Mouse (Mus musculus) gastrocnemius, adult 2 months (tissue): ENCODE data around the gene Hspb7. TPM values are rescaled to one million over a fixed set of nuclear protein-coding genes. Genes with fewer than 3 reads are reported as not detected.

Experiments
- DNase-seq: peaks from one replicate; pipeline ENCODE4 v3.0.0; 2022
- H3K27ac ChIP-seq: fragments of 200-600 bp; 2 replicates; pipeline ENCODE4 v1.8.1; 2022; ENCODE audit warnings: mild to moderate bottlenecking
- H3K4me3 ChIP-seq: fragments of 200-600 bp; 2 replicates; pipeline ENCODE4 v1.8.1; 2022; ENCODE audit warnings: mild to moderate bottlenecking, moderate library complexity
- CTCF ChIP-seq: fragments of 200-600 bp; IDR thresholded peaks from 2 replicates; pipeline ENCODE4 v1.8.1; 2022; ENCODE audit warnings: antibody characterized with exemption, mild to moderate bottlenecking, moderate library complexity
- intact Hi-C: fragments of 180-260 bp; cut with DNase I; formaldehyde crosslinking; loops from one replicate; pipeline ENCODE4 v1.15.1; 2025
- long read RNA-seq, 2 experiments: library from polyadenylated mRNA; stranded (forward); transcript quantifications; one replicate each; pipeline ENCODE4 v2.0.0; 2021
- total RNA-seq, 2 experiments: library from RNA; stranded (reverse); gene quantifications; 2 replicates each; pipeline ENCODE4 v1.2.3; 2021

Gene Hspb7
- total RNA-seq, result 100 to 1,000 TPM; 223 to 468 TPM
- long read RNA-seq, experiment 1, transcript Hspb7-201 (3 exons, 2,769 nt), result major isoform, 122 of 167 reads
- long read RNA-seq, experiment 1, partial matches to known transcripts, result 42 of 167 reads
- long read RNA-seq, experiment 1, other reads (novel, unspliced or antisense), result 3 of 167 reads
- long read RNA-seq, experiment 2, transcript Hspb7-201 (3 exons, 2,769 nt), result major isoform, 124 of 165 reads
- long read RNA-seq, experiment 2, partial matches to known transcripts, result 41 of 165 reads
- long read RNA-seq, experiment 2, other reads (novel, unspliced or antisense), result 0 of 165 reads

GRCm38 (mm10) chr4:141420192-141420829 is at the start of gene Hspb7:
Gene Hspb7 (plus strand): TSS chr4:141420779.
- peak within 1 kb of the TSS; percentile 92 for H3K27ac ChIP-seq
- TF ChIP-seq CTCF, result no peak
- peak within 1 kb of the TSS; percentile 75 for H3K4me3 ChIP-seq
- no peak for DNase-seq
- intact Hi-C loops, result no loop called here

DNA sequence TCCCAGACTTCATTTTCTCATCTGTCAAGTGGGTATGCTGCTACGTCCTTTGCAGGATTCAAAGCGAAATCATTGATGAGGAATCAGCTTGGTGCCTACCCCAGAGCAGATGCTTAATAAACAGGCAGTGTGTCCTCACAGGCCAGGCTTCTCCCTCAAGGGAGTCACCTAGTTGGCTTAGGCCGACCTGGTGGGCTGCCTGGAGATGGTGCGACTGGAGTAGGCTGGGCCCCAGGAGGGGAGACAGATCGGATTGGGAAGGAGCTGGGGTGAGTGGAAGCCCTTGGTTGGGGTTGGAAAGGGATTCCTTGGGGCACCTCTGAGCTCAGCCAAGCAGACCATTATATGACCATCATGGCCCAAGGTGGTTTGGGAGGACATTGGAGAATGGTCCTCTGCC is 48.2 kb upstream of the Hspb7 start:
- intact Hi-C loops, result no loop called here
- TF ChIP-seq CTCF, result no peak
- DNase-seq, result no peak

DNA sequence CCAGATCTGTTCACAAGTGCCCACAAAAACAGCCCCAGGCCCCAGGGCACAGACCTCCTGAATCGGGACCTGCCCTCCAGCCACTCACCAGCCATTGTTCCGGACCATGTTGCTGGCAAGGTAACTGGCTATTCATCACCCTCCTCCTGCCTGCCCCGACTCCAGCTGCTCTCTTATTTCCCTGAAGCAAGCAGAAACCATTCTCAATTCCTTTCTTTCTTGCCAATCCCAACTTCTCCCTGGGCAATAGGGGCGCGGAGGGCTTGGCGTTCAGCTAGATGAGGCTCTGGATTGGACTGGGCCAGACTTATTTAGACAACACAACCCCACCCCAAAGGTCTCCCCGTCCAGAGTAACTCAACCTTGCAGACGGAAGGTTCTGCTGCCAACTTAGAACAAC is 40.9 kb upstream of the Hspb7 start:
- H3K4me3 ChIP-seq, result no peak overlapping the region
- intact Hi-C loops, result loop anchor here (10.0 kb wide), 1 partner anchor 465 kb away; the partner anchor contains the start of gene Ctrc
- no peak overlapping the region for H3K27ac ChIP-seq
- no peak for TF ChIP-seq CTCF
- no peak for DNase-seq

More for the DNA sequence above, 48.2 kb upstream of the Hspb7 start:
- no peak overlapping the region for H3K27ac ChIP-seq
- no peak overlapping the region for H3K4me3 ChIP-seq

DNA sequence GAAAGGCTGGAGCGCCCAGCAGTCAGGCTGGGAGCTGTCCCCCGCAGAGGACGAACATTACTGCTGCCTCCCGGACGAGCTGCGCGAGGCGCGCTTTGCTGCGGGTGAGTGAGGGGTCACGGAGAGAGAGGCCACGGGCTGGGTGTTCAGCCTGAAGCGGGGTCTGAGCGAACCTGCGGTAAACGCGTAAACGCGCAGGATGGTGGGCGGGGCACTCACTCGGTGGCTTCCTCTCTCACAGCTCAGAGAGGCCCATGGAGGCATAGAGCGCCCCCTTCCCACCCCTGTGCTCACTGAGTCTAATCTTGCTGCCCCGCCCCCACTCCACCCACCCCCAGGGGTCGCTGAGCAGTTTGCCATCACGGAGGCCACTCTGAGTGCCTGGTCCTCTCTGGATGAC is 38.2 kb upstream of the Hspb7 start:
- no peak overlapping the region for H3K27ac ChIP-seq
- no peak for DNase-seq
- intact Hi-C loops, result loop anchor here (10.0 kb wide), 1 partner anchor 462 kb away; the partner anchor contains the start of gene Ctrc
- TF ChIP-seq CTCF, result no peak
- peak overlapping the region; percentile 35 for H3K4me3 ChIP-seq

- DNase-seq, result peak; percentile 60
- H3K27ac ChIP-seq, result no peak overlapping the region
- intact Hi-C loops, result loop anchor here (10.0 kb wide), 1 partner anchor 460 kb away; the partner anchor contains the start of gene Ctrc
- peak; percentile 86 for TF ChIP-seq CTCF
- H3K4me3 ChIP-seq, result no peak overlapping the region
Measured at GRCm38 (mm10) chr4:141385275-141385674, 35.3 kb upstream of the Hspb7 start.

GRCm38 (mm10) chr4:141386150-141386549 is 34.4 kb upstream of the Hspb7 start:
- Histone ChIP-seq H3K27ac (no peak overlapping the region), H3K4me3 (no peak overlapping the region)
- no peak for DNase-seq
- intact Hi-C loops, result loop anchor here (10.0 kb wide), 1 partner anchor 459 kb away; the partner anchor contains the start of gene Ctrc
- no peak for TF ChIP-seq CTCF

DNA sequence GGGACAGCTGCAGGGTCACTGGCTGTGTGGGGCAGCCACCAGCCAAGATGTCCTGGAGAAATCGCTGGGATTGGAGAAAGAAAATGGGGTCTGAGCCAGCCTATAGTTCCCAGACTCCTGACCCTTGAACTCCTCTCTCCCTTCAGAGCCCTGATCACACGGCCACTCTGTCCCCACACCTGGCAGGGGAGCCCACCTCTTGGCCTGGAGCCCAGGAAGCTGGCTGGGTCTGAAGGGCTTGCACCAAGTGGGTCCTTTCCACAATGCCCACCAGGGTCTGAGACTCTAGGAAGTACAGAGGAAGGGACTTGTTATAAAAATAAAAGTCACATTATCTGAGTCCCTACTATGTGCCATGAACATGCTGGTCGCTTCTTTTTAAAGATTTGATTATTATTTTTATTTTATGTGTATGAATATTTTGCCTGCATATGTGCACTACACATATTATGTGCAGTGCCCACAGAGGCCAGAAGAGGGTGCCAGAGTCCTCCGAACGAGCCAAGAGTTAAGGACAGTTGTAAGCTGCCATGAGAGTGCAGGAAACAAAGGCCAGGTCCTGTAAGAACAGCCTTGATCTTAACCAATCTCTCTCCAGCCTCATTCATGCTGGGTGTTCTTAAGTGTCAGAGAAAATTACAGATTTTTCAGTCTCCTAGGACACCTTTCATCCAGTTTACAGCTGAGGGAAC is 33.3 kb upstream of the Hspb7 start:
- intact Hi-C loops, result loop anchor here (1.0 to 10.0 kb wide), 2 partner anchors 188 to 458 kb away; partner anchors contain the start of gene Ctrc
- H3K4me3 ChIP-seq, result no peak overlapping the region
- peak; percentile 85 for TF ChIP-seq CTCF
- H3K27ac ChIP-seq, result no peak overlapping the region
- DNase-seq, result peak; percentile 76

- no peak for TF ChIP-seq CTCF
- intact Hi-C loops, result loop anchor here (1.0 to 10.0 kb wide), 2 partner anchors 187 to 457 kb away; partner anchors contain the start of gene Ctrc
- H3K4me3 ChIP-seq, result no peak overlapping the region
- H3K27ac ChIP-seq, result no peak overlapping the region
- no peak for DNase-seq
Measured at GRCm38 (mm10) chr4:141387933-141388332, 32.6 kb upstream of the Hspb7 start.

GRCm38 (mm10) chr4:141389366-141390150 is 31.0 kb upstream of the Hspb7 start:
- no peak overlapping the region for H3K27ac ChIP-seq
- no peak for DNase-seq
- no peak for TF ChIP-seq CTCF
- H3K4me3 ChIP-seq, result no peak overlapping the region
- intact Hi-C loops, result loop anchor here (10.0 kb wide), 1 partner anchor 455 kb away; the partner anchor contains the start of gene Ctrc

- Histone ChIP-seq H3K27ac (no peak overlapping the region), H3K4me3 (no peak overlapping the region)
- TF ChIP-seq CTCF, result no peak
- no peak for DNase-seq
- intact Hi-C loops, result no loop called here
Measured at GRCm38 (mm10) chr4:141391293-141391692, 29.3 kb upstream of the Hspb7 start.

GRCm38 (mm10) chr4:141394751-141395150 is 25.8 kb upstream of the Hspb7 start:
- no peak overlapping the region for H3K27ac ChIP-seq
- no peak for TF ChIP-seq CTCF
- intact Hi-C loops, result no loop called here
- no peak for DNase-seq
- no peak overlapping the region for H3K4me3 ChIP-seq

DNA sequence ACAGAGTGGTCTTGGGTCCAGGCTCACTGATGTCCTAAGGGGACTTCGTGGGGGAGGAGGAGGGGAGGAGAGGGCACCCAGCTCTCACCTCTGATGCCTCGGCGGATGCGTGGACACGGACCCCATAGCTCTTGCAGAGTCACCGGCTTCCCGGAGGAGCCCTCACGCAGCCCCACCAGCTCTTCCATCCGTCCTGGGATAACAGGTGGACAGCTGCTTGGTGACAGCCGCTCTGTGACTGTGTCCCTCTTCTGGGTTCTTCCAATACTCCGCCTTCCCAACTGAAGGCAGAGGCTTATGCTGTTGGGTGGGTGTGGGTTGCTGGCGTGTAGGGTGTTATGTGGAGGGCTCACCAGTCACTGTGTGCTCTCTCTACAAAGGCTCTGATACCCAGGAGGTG is 22.7 kb upstream of the Hspb7 start:
- TF ChIP-seq CTCF, result no peak
- intact Hi-C loops, result no loop called here
- H3K27ac ChIP-seq, result no peak overlapping the region
- H3K4me3 ChIP-seq, result no peak overlapping the region
- no peak for DNase-seq
